Mouse (Mus musculus) MEL (cell line): Measurements from ENCODE around the gene Pip5k1a. TPM values are rescaled to one million over a fixed set of nuclear protein-coding genes. Genes with fewer than 3 reads are reported as not detected.
A peak's percentile ranks its signal among the peaks of the same experiment; 100 is the strongest.
"Not testable (repeated sequence)": the region's sequence is repeated elsewhere in the genome, so short reads cannot be mapped to it uniquely, and the experiment has no call there.

Experiments used
- DNase-seq: peaks from one replicate; pipeline ENCODE4 v3.0.0; 2011; ENCODE audit warnings: low read depth, low spot score
- H3K27ac ChIP-seq: 2 replicates; pipeline ENCODE4 v1.5.1; 2012; ENCODE audit warnings: low read depth, mild to moderate bottlenecking, control low read depth, low read length, moderate library complexity; ENCODE audit not compliant: control insufficient read depth
- H3K27me3 ChIP-seq, 2 experiments: fragments of 150-350 bp in 1 of 2; sonication (generic) in 1 of 2; 2 replicates each; pipeline ENCODE4 v1.6.1; 2012; ENCODE audit warnings: low read length in 2 of 2, mild to moderate bottlenecking in 2 of 2, improper control_type of control experiment in 1 of 2, moderate library complexity in 1 of 2; ENCODE audit not compliant: insufficient read depth in 2 of 2, control insufficient read depth in 1 of 2
- H3K36me3 ChIP-seq, 2 experiments: 2 replicates each; pipeline ENCODE4 v1.6.1; 2012 to 2014; ENCODE audit warnings: low read length in 2 of 2, improper control_type of control experiment in 1 of 2, inconsistent platforms in 1 of 2, mild to moderate bottlenecking in 1 of 2; ENCODE audit not compliant: insufficient read depth in 2 of 2, control insufficient read depth in 1 of 2
- H3K4me1 ChIP-seq, 2 experiments: fragments of 150-350 bp in 1 of 2; sonication (generic) in 1 of 2; 2 replicates each; pipeline ENCODE4 v1.6.1; 2012; ENCODE audit warnings: low read length in 2 of 2, improper control_type of control experiment in 1 of 2, mild to moderate bottlenecking in 1 of 2; ENCODE audit not compliant: insufficient read depth in 2 of 2, control insufficient read depth in 1 of 2
- H3K4me3 ChIP-seq, 2 experiments: fragments of 150-350 bp in 1 of 2; sonication (generic) in 1 of 2; 2 replicates each; pipeline ENCODE4 v1.5.1; 2012; ENCODE audit warnings: low read depth in 2 of 2, low read length in 2 of 2, mild to moderate bottlenecking in 2 of 2, moderate library complexity in 2 of 2, control low read depth in 1 of 2, improper control_type of control experiment in 1 of 2; ENCODE audit not compliant: control insufficient read depth in 1 of 2, insufficient read depth in 1 of 2
- H3K79me2 ChIP-seq: 2 replicates; pipeline ENCODE4 v1.6.1; 2012; ENCODE audit warnings: mild to moderate bottlenecking, low read length, moderate library complexity; ENCODE audit not compliant: control insufficient read depth, poor library complexity, insufficient read depth
- H3K9ac ChIP-seq: 2 replicates; pipeline ENCODE4 v1.6.1; 2012; ENCODE audit warnings: low read depth, mild to moderate bottlenecking, control low read depth, low read length, moderate library complexity; ENCODE audit not compliant: control insufficient read depth, poor library complexity, severe bottlenecking
- H3K9me3 ChIP-seq: fragments of 150-350 bp; sonication (generic); replicated peaks from 2 replicates; pipeline ENCODE4 v1.6.1; 2012; ENCODE audit warnings: mild to moderate bottlenecking, low read length, improper control_type of control experiment, moderate library complexity; ENCODE audit not compliant: insufficient read depth
- CTCF ChIP-seq, 3 experiments: IDR thresholded peaks in 2 of 3; conservative IDR thresholded peaks in 1 of 3; 2 replicates each; pipeline ENCODE4 v1.5.1; 2011 to 2012; ENCODE audit warnings: low read length in 3 of 3, low read depth in 2 of 3, mild to moderate bottlenecking in 2 of 3, improper control_type of control experiment in 1 of 3, inconsistent platforms in 1 of 3, mixed read lengths in 1 of 3, moderate library complexity in 1 of 3; ENCODE audit not compliant: control insufficient read depth in 1 of 3, insufficient read depth in 1 of 3, poor library complexity in 1 of 3, severe bottlenecking in 1 of 3
- E2F4 ChIP-seq: IDR thresholded peaks from 2 replicates; pipeline ENCODE4 v1.6.1; 2011; ENCODE audit warnings: low read depth, low read length, improper control_type of control experiment, borderline replicate concordance
- EP300 ChIP-seq, 2 experiments: IDR thresholded peaks; 2 replicates each; pipeline ENCODE4 v1.6.1; 2011; ENCODE audit warnings: improper control_type of control experiment in 2 of 2, low read length in 2 of 2, low read depth in 1 of 2, mild to moderate bottlenecking in 1 of 2
- GATA1 ChIP-seq: IDR thresholded peaks from 2 replicates; pipeline ENCODE4 v1.6.1; 2011; ENCODE audit warnings: low read depth, low read length, improper control_type of control experiment
- MAX ChIP-seq: IDR thresholded peaks from 2 replicates; pipeline ENCODE4 v1.6.1; 2011; ENCODE audit warnings: low read length, improper control_type of control experiment
- MYC ChIP-seq: IDR thresholded peaks from 2 replicates; pipeline ENCODE4 v1.6.1; 2011; ENCODE audit warnings: low read depth, mild to moderate bottlenecking, low read length, improper control_type of control experiment, moderate library complexity
- POLR2A ChIP-seq, 2 experiments: IDR thresholded peaks; 2 replicates each; pipeline ENCODE4 v1.6.1; 2011 to 2012; ENCODE audit warnings: low read length in 2 of 2, mild to moderate bottlenecking in 2 of 2, control low read depth in 1 of 2, improper control_type of control experiment in 1 of 2, low read depth in 1 of 2, moderate library complexity in 1 of 2; ENCODE audit not compliant: control insufficient read depth in 1 of 2, insufficient read depth in 1 of 2, poor library complexity in 1 of 2
- POLR2AphosphoS2 ChIP-seq: IDR thresholded peaks from 2 replicates; pipeline ENCODE4 v1.6.1; 2011; ENCODE audit warnings: low read length, improper control_type of control experiment
- RAD21 ChIP-seq: IDR thresholded peaks from 2 replicates; pipeline ENCODE4 v1.6.1; 2011; ENCODE audit warnings: mild to moderate bottlenecking, low read depth, low read length, improper control_type of control experiment
- RCOR1 ChIP-seq: IDR thresholded peaks from 2 replicates; pipeline ENCODE4 v1.6.1; 2012; ENCODE audit warnings: low read depth, mild to moderate bottlenecking, inconsistent platforms, low read length, improper control_type of control experiment
- SMC3 ChIP-seq: IDR thresholded peaks from 2 replicates; pipeline ENCODE4 v1.6.1; 2011; ENCODE audit warnings: low read depth, low read length, improper control_type of control experiment
- TBP ChIP-seq: IDR thresholded peaks from 2 replicates; pipeline ENCODE4 v1.8.0; 2011; ENCODE audit warnings: low read depth, low read length, improper control_type of control experiment
- ZNF384 ChIP-seq: IDR thresholded peaks from 2 replicates; pipeline ENCODE4 v1.6.1; 2012; ENCODE audit warnings: low read depth, mild to moderate bottlenecking, inconsistent platforms, low read length, improper control_type of control experiment
- polyA plus RNA-seq, 2 experiments: library from polyadenylated mRNA; stranded (reverse) in 1 of 2; unstranded in 1 of 2; fragments of >175 nt in 1 of 2; fragments of >200 nt in 1 of 2; gene quantifications; 2 replicates each; pipeline versions ENCODE4 v1.2.1 to v1.2.4; 2012; ENCODE audit warnings: low replicate concordance in 2 of 2, low read depth in 1 of 2; ENCODE audit not compliant: insufficient read length in 2 of 2, insufficient read depth in 1 of 2, missing spikeins in 1 of 2
- total RNA-seq: library from RNA; depleted of rRNA; stranded (reverse); fragments of 300-350 nt; gene quantifications from 2 replicates; pipeline ENCODE4 v1.2.3, GENCODE M21; 2012

The Pip5k1a gene
- total and polyA plus RNA-seq, 3 experiments, result 47.7 to 322 (median 103) TPM

DNA sequence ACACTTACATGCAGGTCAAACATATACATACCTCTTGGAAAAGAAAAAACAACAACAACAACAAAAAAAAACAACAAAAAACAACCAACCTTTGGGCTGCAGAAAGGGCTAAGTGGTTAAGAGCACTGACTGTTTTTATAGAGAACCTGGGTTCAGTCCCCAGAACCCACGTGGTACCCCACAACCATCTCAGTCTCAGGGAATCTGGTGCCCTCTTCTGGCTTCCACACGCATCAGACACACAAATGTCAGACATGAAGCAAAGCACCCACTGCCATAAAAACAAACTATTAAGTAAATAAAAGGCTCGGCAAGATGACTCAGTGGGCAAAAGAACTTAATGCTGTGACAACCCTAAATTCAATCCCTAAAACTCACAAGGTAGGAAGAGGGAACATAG, 76.8 kb downstream of the Pip5k1a start:
- Histone ChIP-seq H3K79me2 (no peaks in the 10 kb centered on the region), H3K9me3 (no peaks in the 10 kb centered on the region), H3K4me1 (peaks cover 6 to 8% of the 10 kb centered on the region in 2 experiments), H3K27ac (no peak overlapping the region), H3K27me3 (no peaks in the 10 kb centered on the region), H3K36me3 (peaks cover 8 to 27% of the 10 kb centered on the region in 2 experiments), H3K9ac (no peak overlapping the region), H3K4me3 (no peak overlapping the region)
- peak; percentile 44 for DNase-seq
- TF ChIP-seq MAX (no peak), CTCF (IDR thresholded peaks at IDR 0.05 in 2 of 3, conservative IDR thresholded peaks at IDR 0.05 in 1 of 3; ENCODE audit: control insufficient read depth in 1 of 3, insufficient read depth in 1 of 3, low read depth in 2 of 3, low read length in 3 of 3, poor library complexity in 1 of 3, severe bottlenecking in 1 of 3) (peak; percentile 3 to 53 (median 49); a peak in 4 of 6 replicates), MYC (no peak), POLR2AphosphoS2 (peak; percentile 16; the same call in 1 of the 2 replicates), E2F4 (no peak), SMC3 (peak; percentile 30; the same call in 1 of the 2 replicates), RAD21 (peak; percentile 11)

DNA sequence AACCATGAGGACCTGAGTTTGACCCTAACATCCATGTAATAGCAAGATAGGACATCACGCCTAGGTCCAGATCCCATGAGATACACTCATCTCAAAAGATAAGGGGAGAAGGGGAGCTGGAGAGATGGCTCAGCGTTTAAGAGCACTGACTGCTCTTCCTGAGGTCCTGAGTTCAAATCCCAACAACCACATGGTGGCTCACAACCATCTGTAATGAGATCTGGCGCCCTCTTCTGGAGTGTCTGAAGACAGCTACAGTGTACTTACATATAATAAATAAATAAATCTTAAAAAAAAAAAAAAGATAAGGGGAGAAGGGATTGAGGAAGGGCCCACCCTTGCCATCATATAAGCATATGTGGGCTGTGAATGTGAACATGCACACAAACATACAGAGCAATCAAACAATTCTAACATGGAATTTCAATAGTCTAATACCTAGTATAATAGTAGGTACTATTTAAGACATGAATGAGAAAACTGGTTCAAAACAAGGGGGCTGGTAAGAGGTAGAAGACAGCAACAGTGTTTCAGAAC, 77.4 kb downstream of the Pip5k1a start:
- H3K9me3 ChIP-seq, H3K27ac ChIP-seq, H3K27me3 ChIP-seq, H3K9ac ChIP-seq, H3K79me2 ChIP-seq, H3K4me3 ChIP-seq, H3K4me1 ChIP-seq, DNase-seq: not testable (repeated sequence)
- TF ChIP-seq ZNF384, result peak; percentile 72
- TF ChIP-seq MYC, result 0 out of 2 replicates have a peak, but pooled peaks have one; percentile 50
- TF ChIP-seq CTCF (IDR thresholded peaks at IDR 0.05 in 2 of 3, conservative IDR thresholded peaks at IDR 0.05 in 1 of 3; ENCODE audit: control insufficient read depth in 1 of 3, insufficient read depth in 1 of 3, low read depth in 2 of 3, low read length in 3 of 3, poor library complexity in 1 of 3, severe bottlenecking in 1 of 3), result peak in 2 of 3 experiments; percentile 18 to 23; a peak in 3 of 6 replicates
- H3K36me3 ChIP-seq, result peaks cover 10 to 22% of the 10 kb centered on the region in 2 experiments

- H3K79me2 ChIP-seq, result no peaks in the 10 kb centered on the region
- no peak overlapping the region for H3K4me3 ChIP-seq
- H3K9ac ChIP-seq, result no peak overlapping the region
- peaks cover 9 to 13% of the 10 kb centered on the region in 2 experiments for H3K4me1 ChIP-seq
- TF ChIP-seq EP300 (IDR thresholded peaks at IDR 0.05; ENCODE audit: low read depth in 1 of 2, low read length in 2 of 2) (no peak), RCOR1 (0 out of 2 replicates have a peak, but pooled peaks have one; percentile 12), TBP (no peak), GATA1 (0 out of 2 replicates have a peak, but pooled peaks have one; percentile 9), POLR2AphosphoS2 (peak; percentile 45; the same call in 1 of the 2 replicates), POLR2A (IDR thresholded peaks at IDR 0.05; ENCODE audit: control insufficient read depth in 1 of 2, insufficient read depth in 1 of 2, low read depth in 1 of 2, low read length in 2 of 2, poor library complexity in 1 of 2) (peak in 1 of 2 experiments; percentile 36; a peak in 1 of 4 replicates)
- H3K9me3 ChIP-seq, result no peaks in the 10 kb centered on the region
- H3K27ac ChIP-seq, result no peak overlapping the region
- H3K36me3 ChIP-seq, result peaks cover 10 to 16% of the 10 kb centered on the region in 2 experiments
- H3K27me3 ChIP-seq, result no peaks in the 10 kb centered on the region
- no peak for DNase-seq
Observed at GRCm38 (mm10) chr3:95028603-95029002, 78.1 kb downstream of the Pip5k1a start.
